Mouse (Mus musculus) ES-E14 (cell line): ENCODE measurements around the gene Endou. TPM values are rescaled to one million over a fixed set of nuclear protein-coding genes. Genes with fewer than 3 reads are reported as not detected.
A peak's percentile ranks its signal among the peaks of the same experiment; 100 is the strongest.

Experiments used
- DNase-seq: peaks from one replicate; pipeline ENCODE4 v3.0.0-alpha.2; 2013; ENCODE audit warnings: low read depth, low spot score
- H3K27ac ChIP-seq: 2 replicates; pipeline ENCODE4 v1.5.1; 2012; ENCODE audit warnings: low read depth, mild to moderate bottlenecking, low read length, moderate library complexity, mixed read lengths; ENCODE audit not compliant: poor library complexity, insufficient read depth, severe bottlenecking
- H3K36me3 ChIP-seq: 2 replicates; pipeline ENCODE4 v1.6.1; 2012; ENCODE audit warnings: mild to moderate bottlenecking, low read length, moderate library complexity, mixed read lengths; ENCODE audit not compliant: control insufficient read depth, poor library complexity, insufficient read depth, severe bottlenecking
- H3K4me1 ChIP-seq, 2 experiments: fragments of 150-350 bp in 1 of 2; sonication (generic) in 1 of 2; 2 replicates each; pipeline ENCODE4 v1.6.1; 2012; ENCODE audit warnings: low read length in 2 of 2, mild to moderate bottlenecking in 1 of 2, mixed read lengths in 1 of 2; ENCODE audit not compliant: control insufficient read depth in 2 of 2, insufficient read depth in 2 of 2, poor library complexity in 1 of 2
- H3K4me3 ChIP-seq, 2 experiments: fragments of 150-350 bp in 1 of 2; sonication (generic) in 1 of 2; 2 replicates each; pipeline ENCODE4 v1.5.1; 2012; ENCODE audit warnings: low read length in 2 of 2, low read depth in 1 of 2, mild to moderate bottlenecking in 1 of 2, mixed read lengths in 1 of 2; ENCODE audit not compliant: insufficient read depth in 1 of 2, poor library complexity in 1 of 2, severe bottlenecking in 1 of 2
- H3K9ac ChIP-seq: 2 replicates; pipeline ENCODE4 v1.6.1; 2012; ENCODE audit warnings: low read depth, mild to moderate bottlenecking, low read length, mixed read lengths; ENCODE audit not compliant: poor library complexity, insufficient read depth, severe bottlenecking
- H3K9me3 ChIP-seq: fragments of 150-350 bp; sonication (generic); 2 replicates; pipeline ENCODE4 v1.6.1; 2012; ENCODE audit warnings: low read depth, mild to moderate bottlenecking, low read length; ENCODE audit not compliant: control insufficient read depth, insufficient read depth
- CHD2 ChIP-seq: IDR thresholded peaks from 2 replicates; pipeline ENCODE4 v1.6.1; 2014; ENCODE audit warnings: mild to moderate bottlenecking, low read depth, low read length, inconsistent platforms
- HCFC1 ChIP-seq: IDR thresholded peaks from 2 replicates; pipeline ENCODE4 v1.6.1; 2012; ENCODE audit warnings: low read length, inconsistent platforms, borderline replicate concordance; ENCODE audit not compliant: insufficient read depth
- MAFK ChIP-seq: IDR thresholded peaks from 2 replicates; pipeline ENCODE4 v1.6.1; 2014; ENCODE audit warnings: mild to moderate bottlenecking, low read depth, low read length, inconsistent platforms; ENCODE audit not compliant: insufficient read depth
- ZC3H11A ChIP-seq: IDR thresholded peaks from 2 replicates; pipeline ENCODE4 v1.6.1; 2012; ENCODE audit warnings: low read depth, mild to moderate bottlenecking, inconsistent platforms, low read length, borderline replicate concordance
- ZNF384 ChIP-seq: IDR thresholded peaks from 2 replicates; pipeline ENCODE4 v1.6.1; 2012; ENCODE audit warnings: low read depth, low read length, inconsistent platforms
- in situ Hi-C, 2 experiments: fragments of 600-800 bp; cut with MboI; formaldehyde crosslinking; loops; one replicate each; pipeline ENCODE4 v1.15.1; 2025; ENCODE audit warnings: low sequenced_read_pairs in 2 of 2, inconsistent platforms in 1 of 2; ENCODE audit not compliant: unreplicated experiment in 2 of 2
- total RNA-seq: library from RNA; depleted of rRNA; stranded (reverse); fragments of 300-350 nt; gene quantifications from 2 replicates; pipeline ENCODE4 v1.2.3, GENCODE M21; 2012

The Endou gene
- total RNA-seq, 1 experiment = 0.31 TPM

DNA sequence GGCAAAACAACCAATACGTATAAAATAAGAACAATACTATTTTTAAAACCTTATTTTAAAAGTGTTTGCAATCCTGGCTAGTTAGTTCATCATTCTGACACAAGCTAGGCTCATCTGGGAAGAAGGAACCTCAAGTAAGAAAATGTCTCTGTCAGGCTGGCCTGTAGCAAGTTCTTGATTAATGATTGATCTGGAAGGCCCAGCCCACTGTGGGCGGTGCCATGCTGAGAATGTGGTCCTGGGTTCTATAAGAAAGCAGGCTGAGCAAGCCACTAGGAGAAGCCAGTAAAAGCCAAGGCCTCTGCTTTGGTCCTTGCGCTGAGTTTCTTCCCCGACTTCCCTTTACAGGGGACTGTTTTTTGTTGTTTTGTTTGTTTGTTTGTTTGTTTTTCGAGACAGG, 21.4 kb upstream of the Endou start:
- TF ChIP-seq MAFK = no peak
- no peak for TF ChIP-seq CHD2
- no peak for TF ChIP-seq HCFC1
- TF ChIP-seq ZC3H11A = no peak
- TF ChIP-seq ZNF384 = no peak
- Histone ChIP-seq H3K4me3 (no peak overlapping the region), H3K4me1 (peaks cover 4 to 20% of the 10 kb centered on the region in 2 experiments; a peak in 3 of 4 replicates), H3K9me3 (no peaks in the 10 kb centered on the region), H3K27ac (no peak overlapping the region), H3K36me3 (no peaks in the 10 kb centered on the region), H3K9ac (no peak overlapping the region)
- in situ Hi-C loops = no loop called here
- DNase-seq = no peak

DNA sequence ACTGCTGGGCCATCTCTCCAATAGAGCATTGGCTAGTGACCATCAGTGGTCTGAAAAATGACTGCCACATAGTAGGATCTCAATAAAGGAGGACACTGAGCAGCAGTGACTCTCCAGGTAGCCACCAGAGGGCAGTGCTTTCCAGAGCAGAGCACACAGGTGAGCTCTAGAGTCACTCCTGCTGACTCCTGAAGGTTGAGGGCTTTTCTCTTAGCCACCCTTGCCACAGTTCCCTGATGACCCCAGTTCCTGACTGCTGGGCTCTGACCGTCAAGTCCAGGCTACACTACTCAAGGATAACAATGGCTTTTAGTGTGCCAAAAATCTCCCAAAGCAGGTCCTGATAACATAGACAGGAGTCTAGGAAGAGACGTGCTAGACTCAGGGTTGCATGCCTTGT, 20.5 kb upstream of the Endou start:
- in situ Hi-C loops = no loop called here
- Histone ChIP-seq H3K4me3 (no peak overlapping the region), H3K9ac (no peak overlapping the region), H3K27ac (no peak overlapping the region; the same call in 1 of the 2 replicates), H3K4me1 (peaks cover 4 to 20% of the 10 kb centered on the region in 2 experiments; a peak in 3 of 4 replicates), H3K36me3 (no peaks in the 10 kb centered on the region; the same call in 1 of the 2 replicates), H3K9me3 (no peaks in the 10 kb centered on the region)
- TF ChIP-seq ZC3H11A (0 out of 2 replicates have a peak, but pooled peaks have one; percentile 13), CHD2 (no peak)
- DNase-seq = no peak

DNA sequence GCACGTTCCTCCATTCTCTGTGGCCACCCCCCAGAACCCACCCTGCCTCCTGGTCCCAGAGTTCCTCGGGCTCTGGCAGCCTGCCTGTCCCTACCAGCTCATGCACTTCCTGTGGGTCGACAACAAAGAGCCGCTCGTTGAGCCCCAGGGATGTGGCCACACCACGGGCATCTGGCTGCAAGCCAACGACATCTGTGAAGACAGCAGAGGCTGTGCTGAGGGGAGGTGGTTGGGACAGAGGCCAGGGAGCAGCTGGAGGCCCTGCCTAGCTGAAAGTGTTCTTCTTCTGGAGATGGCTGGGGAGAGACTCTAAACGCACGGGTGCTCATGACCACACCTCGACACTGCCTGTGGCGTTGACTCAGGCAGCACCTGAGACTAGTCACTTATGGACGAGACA, 19.6 kb upstream of the Endou start:
- in situ Hi-C loops = no loop called here
- TF ChIP-seq ZNF384 = no peak
- no peak for TF ChIP-seq ZC3H11A
- TF ChIP-seq MAFK = no peak
- TF ChIP-seq CHD2 = no peak
- TF ChIP-seq HCFC1 = no peak
- Histone ChIP-seq H3K9me3 (no peaks in the 10 kb centered on the region), H3K27ac (no peak overlapping the region), H3K36me3 (no peaks in the 10 kb centered on the region; the same call in 1 of the 2 replicates), H3K9ac (no peak overlapping the region), H3K4me3 (no peak overlapping the region), H3K4me1 (peaks cover under 1 to 16% of the 10 kb centered on the region in 2 experiments; a peak in 3 of 4 replicates)
- DNase-seq = no peak

DNA sequence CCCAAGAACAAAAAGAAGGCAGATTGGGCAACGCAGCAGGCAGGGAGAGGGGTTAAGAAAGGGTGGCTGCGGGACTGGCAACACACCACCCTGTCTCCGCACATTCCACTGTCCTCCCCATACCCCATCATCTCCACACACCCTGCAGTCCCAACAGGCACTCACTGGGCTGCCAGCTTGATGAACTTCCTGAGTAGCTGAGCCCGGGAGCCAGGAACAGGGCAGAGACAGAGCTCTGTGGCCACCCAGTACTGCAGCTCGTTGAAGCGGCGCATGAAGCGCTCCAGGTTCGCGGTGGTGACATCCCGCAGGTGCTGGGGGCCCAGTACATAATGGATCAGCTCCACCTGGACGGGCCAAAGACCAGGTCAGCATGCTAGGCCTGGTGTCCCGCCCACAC, 18.7 kb upstream of the Endou start:
- TF ChIP-seq ZC3H11A (no peak), MAFK (no peak), HCFC1 (no peak), CHD2 (no peak), ZNF384 (no peak)
- no peak overlapping the region for H3K4me3 ChIP-seq
- no peak overlapping the region for H3K9ac ChIP-seq
- no peaks in the 10 kb centered on the region for H3K9me3 ChIP-seq
- DNase-seq = no peak
- H3K27ac ChIP-seq = no peak overlapping the region; the same call in 1 of the 2 replicates
- H3K4me1 ChIP-seq = peaks cover 0 to 11% of the 10 kb centered on the region in 2 experiments; a peak in 2 of 4 replicates
- in situ Hi-C loops = no loop called here
- H3K36me3 ChIP-seq = no peaks in the 10 kb centered on the region; the same call in 1 of the 2 replicates

DNA sequence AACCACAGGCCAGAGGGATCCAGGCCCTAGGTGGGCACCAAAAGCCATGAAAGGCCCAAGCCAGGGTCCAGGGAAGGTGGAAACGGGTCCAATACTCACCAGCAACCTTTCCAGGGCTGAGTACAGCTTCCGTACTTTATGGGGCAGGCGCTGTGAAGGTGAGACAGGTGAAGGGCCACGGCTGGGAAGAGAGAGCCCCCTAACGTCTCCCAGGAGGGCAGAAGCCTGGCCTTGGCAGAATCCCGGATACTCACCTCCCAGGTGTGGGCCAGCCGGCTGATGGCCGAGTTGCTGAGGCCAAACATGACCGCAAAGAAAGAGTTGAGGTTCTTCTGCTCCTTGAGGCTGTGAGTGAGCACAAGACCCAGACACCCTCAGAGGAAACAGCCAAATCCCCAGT, 18.3 kb upstream of the Endou start:
- H3K9ac ChIP-seq = no peak overlapping the region
- TF ChIP-seq CHD2 = no peak
- TF ChIP-seq HCFC1 = no peak

More for the DNA sequence above, 18.3 kb upstream of the Endou start:
- Histone ChIP-seq H3K4me3 (no peak overlapping the region), H3K27ac (no peak overlapping the region), H3K4me1 (peaks cover 0 to 10% of the 10 kb centered on the region in 2 experiments; a peak in 2 of 4 replicates), H3K36me3 (no peaks in the 10 kb centered on the region; the same call in 1 of the 2 replicates), H3K9me3 (no peaks in the 10 kb centered on the region)
- no peak for DNase-seq
- in situ Hi-C loops = no loop called here
